Mouse (Mus musculus) thymus, postnatal 25 days (tissue): Measurements from ENCODE around the gene Ltbp3.
"Not testable (repeated sequence)": the region's sequence is repeated elsewhere in the genome, so short reads cannot be mapped to it uniquely, and the experiment has no call there.

Source experiments
- DNase-seq: peaks from one replicate; pipeline ENCODE4 v3.0.0; 2022

Ltbp3 gene

DNA sequence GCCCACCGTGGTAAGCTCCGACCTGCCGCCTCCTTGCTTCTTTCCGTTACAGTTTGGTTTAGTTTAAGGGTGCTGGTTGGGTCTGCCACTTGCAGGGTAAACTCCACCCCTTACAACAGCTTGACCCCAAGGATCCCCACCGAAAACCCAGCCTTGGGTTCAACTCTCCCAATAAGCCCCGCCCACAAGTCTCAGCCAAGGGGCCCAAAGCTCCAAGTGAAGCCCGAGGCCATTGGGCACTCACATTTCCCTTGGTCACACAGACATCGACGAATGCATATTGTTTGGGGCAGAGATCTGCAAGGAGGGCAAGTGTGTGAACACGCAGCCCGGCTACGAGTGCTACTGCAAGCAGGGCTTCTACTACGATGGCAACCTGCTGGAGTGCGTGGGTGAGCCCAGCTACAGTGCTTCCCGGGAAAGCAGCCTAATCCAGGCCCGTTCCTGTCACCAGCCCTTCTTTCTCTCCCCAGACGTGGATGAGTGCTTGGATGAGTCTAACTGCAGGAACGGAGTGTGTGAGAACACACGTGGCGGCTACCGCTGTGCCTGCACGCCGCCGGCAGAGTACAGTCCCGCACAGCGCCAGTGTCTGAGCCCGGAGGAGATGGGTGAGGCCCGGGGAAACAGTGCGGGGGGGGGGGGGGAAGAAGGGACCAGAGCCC, 15.7 kb downstream of the Ltbp3 start:
- DNase-seq: no peak

DNA sequence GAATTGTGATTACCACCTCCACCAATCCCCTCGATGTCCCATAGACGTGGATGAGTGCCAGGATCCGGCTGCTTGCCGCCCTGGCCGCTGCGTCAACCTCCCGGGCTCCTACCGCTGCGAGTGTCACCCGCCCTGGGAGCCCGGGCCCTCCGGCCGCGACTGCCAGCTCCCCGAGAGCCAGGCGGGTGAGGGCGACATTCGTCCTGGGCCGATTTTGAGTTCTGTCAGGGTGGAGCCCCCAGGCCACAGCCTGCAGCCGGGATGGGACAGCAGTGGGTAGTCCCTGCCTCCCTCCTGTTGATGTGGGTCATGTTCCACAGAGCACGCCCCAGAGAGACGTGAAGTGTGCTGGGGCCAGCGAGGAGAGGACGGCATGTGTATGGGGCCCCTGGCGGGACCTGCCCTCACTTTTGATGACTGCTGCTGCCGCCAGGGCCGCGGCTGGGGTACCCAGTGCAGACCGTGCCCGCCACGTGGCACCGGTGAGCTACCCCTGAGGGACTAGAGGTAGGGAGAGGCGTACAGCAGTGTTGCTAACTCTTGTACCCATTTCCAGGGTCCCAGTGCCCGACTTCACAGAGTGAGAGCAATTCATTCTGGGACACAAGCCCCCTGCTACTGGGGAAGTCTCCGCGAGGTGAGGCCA, 16.4 kb downstream of the Ltbp3 start:
- DNase-seq: no peak

DNA sequence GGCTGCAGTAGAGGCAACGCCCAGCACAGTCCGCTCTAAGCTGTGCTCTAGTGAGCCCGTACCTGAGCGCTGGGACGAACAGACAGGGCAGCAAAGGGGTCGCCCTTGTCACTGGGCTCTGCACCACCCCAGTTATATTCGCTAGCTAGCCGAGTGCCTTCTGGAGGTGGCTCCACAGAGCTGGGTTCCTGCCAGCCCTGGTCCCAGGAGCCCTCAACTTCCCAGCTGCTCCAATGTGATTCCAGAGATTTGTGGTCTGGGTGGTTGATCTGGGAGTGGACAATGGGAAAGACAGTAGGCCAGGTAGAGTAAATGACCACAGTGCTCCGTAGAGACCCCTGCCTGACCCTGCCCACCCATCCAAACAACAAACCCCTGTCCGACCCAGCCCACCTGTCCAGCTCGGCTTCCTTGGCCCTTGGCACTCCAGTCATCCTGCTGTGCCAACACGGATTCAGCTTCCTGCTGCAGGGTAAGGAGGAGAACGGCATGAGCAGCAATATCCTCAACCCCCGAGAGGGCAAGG, 18.2 kb downstream of the Ltbp3 start:
- no peak for DNase-seq

DNA sequence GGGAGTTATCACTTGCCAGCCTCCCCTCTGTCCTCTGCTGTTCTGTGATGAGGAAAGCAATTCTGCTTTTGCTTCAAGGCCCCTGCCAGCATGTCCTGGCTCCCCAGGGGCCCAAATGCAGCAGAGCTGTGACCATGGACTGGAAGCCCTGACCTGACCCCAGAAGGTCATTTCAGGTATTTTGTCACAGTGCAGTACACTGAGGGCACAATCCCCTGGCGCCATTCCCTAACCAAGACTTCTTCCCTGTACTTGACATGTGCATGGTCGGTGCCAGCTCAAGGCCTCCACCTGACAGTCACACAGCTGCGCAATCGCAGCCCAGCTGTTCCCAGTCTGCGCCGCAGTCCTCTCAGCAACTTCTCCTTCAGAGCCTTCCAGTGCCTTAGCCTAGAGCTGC, 22.5 kb downstream of the Ltbp3 start:
- DNase-seq: no peak

DNA sequence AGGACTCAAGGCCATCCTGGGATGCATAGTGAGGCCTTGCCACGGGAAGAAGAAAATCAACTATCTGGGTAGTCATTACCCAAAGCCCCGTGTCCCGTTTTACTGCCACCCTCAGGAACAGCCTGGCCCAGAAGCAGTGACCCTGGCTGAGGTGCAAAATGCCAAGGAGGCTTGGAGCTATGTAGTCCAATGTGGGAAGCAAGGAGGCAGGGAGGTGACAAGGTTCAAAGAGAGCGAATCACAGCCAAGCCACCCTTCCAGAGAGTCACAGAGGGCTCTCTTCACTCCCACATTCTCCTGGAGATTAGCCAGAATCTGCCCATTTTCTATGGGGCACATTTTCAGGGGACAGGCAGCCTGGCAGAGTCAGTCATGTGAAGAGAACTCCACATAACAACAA, 26.6 kb downstream of the Ltbp3 start:
- no peak for DNase-seq

DNA sequence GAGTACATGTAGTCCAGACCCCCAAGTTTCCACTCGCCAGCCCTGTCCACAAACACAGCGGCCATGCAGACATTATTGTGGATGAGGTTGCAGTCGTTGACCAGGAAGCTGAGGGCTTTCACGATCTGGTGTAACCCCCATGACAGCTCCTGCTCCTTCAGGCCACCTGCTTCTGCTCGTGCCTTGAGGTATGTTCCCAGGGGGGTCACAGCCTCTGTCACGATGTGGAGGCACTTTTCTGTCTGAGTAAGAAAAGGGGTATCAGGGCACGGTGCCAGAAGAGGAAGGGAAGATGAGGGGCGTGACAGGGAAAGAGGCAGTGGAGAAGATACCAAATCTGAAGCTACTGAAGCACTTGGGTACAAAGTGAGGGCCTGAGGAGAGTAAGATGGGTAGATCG, 29.6 kb downstream of the Ltbp3 start:
- DNase-seq: peak; percentile 5

DNA sequence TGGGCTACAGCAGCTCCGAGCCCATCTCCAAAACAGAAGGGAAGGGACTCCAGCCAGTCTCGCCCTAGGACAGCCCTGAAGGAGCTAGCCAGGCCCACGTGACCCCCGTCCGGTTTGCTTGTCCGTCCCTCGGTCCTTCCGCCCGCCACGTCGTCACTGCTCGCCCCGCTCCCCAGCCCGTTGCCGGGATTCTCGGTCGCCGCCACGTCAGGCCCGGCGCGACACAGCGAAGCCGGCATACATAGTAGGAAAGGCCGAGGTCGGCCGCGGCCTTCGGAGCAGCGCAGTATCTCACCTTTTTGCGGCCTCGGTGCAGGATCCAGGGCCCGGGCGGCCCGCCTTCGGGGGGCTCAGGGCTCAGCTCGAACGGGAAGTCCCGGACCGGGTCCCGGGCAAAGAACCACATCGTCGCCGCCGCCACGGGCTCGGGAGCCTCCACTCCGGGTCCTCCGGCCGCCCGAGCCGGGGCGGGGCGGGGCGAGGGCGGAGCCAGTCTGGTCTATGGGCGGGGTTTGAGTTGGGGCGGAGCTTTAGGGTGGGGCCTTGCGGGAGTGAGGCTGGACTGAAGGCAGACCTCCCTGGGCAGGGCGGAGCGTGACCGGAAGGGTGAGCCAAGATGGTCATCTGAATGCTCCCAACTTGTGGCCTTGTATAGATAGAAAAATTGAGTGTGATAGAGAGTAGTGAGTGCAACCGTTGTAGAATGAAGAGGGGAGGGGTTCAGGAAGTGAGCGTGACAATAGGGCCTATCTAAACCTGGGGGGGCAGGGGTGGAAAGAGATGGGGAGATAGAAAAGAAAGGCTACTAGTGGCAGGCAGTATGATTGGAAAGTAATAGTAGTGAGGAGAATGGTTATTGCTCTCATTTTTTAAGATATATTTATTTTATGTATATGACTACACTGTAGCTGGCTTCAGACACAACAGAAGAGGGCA, 30.5 kb downstream of the Ltbp3 start, which contains the start of gene Scyl1:
Scyl1 (minus strand) TSS at position 495 of the 936 bp plus-strand sequence.
- peak; percentile 95 for DNase-seq

DNA sequence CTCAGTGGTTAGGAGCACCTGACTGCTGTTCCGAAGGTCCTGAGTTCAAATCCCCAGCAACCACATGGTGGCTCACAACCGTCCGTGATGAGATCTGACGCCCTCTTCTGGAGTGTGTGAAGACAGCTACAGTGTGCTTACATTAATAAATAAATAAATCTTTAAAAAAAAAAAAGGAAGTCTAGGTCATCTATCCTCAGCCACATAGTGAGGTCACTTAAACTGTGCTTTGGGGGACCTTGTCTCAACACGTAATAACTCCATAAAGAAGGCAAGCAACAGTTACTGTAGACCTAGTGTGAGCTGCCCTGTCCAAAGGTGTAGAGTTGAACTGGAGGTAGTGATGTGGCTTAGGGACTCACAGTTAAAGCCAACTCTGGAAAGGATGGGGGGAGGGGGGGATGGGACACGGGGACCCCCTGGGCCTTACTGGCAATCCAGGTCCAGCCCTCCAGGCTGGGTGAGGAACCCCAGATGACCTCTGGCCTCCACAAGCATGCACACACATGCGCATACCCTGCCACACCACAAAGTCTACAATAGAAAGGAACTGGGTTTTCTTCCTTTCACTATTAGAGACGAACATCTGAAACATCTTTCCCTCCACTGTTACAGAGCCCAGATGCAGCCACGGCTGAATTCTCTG, 36.8 kb downstream of the Ltbp3 start:
- DNase-seq: no peak

DNA sequence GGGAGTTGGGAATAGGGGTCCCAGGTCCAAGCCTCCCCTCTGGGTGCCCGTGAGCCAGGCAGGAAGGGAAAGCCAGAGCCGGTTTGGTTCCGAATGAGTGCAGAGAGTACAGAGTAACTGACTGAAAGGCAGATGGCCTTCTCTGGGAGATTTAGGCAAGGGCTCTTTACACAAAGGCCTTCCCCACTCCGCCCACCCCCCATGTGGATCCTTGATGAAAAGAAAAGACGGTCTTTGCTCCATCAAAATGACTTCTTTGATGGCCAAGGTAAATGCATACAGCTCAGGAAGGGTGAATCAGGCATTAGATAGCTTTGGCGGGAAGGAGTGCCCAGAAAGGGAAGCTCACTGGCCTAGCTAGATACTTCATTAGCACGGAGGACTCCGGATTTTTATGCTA, 37.6 kb downstream of the Ltbp3 start:
- no peak for DNase-seq

DNA sequence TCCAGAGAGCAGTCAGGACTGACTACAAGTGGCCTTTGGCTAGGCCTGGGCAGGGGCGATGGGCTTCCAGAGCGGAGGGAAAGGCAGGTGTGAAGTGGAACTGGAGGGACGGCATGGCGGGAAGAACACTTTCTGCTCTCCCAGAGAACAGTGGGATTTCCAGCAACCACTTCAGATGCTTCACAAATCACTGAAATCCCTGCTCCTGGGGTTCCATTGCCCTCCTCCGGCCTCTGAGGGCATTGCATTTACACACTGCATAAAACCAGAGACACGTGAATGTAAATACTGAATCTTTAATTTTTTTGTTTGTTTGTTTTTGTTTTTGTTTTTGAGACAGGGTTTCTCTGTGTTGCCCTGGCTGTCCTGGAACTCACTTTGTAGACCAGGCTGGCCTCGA, 39.5 kb downstream of the Ltbp3 start:
- DNase-seq: no peak

DNA sequence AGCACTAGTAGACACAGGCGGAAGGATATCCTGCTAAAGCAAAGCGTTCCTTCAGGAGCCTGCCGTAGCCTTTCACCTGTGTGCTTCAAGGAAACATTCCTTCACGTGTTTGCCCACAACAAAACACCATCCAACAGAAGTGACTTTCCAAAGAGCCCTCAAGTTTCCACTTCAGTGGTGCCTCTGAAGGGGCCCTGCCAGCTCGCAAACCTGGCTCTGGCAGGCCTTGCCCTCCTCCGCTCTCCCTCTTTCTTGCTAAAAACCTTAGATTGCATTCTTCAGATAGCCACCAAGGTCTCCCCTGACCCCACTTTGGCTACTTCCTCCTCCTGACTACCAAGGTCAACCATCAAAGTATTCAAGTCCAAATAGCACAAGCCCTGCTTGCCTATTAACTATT, 40.8 kb downstream of the Ltbp3 start:
- DNase-seq: no peak

DNA sequence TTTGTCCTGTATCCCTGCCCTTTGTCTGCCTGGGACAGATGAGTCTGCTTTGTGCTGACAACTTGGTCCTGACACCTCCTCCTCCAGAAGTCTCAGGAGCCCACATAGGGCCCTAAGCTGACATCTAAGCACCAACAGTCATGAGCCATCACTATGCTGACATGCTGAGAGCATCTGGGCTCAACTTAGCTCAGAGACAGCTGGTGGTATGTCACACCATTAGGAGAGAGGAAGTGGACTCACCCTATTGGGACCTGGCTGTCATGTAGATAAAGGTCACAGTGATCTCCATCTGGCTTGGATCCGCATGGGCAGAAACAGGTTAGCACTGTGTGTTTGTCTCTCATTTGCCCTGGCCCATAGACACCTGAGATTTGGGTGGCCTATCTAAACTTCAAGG, 41.4 kb downstream of the Ltbp3 start:
- DNase-seq: no peak

DNA sequence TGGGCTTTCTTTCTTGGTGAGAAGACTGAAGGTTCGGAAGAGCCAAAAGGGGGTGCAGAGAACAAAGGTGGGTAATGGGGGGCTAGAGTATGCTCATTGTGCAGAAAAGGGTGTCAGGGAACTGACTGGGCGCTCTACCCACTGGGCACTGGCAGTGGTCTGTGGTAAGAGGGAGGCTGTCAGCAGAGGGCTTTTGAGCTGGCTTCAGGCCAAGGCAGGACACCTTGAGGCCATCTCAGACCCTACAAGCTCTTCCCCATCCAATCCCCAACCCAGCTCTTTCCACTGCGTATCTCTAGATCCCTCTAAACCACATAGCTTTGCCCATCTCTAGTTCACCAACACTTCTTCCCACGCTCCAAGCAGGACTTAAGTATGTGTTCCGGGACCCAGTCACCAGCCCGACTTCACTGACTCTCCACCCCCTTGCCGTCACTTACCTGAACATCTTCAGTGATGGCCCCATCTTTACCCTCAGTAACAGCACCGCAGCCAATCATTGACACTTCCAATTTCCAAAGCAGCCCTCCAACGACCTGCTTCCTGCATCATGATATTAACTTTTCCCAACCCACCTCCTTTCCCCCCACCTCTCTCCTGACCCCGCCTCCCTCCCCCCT, 44.4 kb downstream of the Ltbp3 start:
- DNase-seq: no peak

DNA sequence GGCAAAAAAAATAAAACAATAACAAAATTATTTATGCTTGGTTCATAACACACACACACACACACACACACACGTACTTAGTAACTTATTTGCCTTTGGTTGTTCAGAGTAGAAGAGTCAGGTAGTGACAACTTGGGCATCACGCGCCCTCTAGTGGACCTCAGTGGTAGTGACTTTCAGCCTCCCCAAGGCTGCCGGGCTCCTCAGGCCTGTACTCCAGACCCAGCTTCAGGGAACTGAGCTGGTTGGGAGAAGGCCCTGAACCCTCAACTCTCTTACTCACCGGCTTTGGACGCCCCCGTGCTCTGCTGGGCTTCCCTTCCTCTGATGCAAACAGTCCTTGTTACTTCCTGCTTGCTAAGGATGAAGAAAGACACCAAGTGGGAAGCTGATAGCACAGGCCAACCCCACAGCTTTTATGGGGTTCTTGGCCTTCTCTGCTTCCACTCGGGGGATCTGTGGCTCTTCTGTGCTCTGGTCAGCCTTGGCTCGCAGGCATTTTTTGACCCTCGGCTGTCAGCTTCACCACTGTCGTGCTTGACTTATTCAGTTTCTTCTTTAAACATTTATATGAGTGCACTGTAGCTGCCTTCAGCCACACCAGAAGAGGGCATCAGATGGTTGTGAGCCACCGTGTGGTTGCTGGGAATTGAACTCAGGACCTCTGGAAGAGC, 45.9 kb downstream of the Ltbp3 start:
- DNase-seq: peak; percentile 90

DNA sequence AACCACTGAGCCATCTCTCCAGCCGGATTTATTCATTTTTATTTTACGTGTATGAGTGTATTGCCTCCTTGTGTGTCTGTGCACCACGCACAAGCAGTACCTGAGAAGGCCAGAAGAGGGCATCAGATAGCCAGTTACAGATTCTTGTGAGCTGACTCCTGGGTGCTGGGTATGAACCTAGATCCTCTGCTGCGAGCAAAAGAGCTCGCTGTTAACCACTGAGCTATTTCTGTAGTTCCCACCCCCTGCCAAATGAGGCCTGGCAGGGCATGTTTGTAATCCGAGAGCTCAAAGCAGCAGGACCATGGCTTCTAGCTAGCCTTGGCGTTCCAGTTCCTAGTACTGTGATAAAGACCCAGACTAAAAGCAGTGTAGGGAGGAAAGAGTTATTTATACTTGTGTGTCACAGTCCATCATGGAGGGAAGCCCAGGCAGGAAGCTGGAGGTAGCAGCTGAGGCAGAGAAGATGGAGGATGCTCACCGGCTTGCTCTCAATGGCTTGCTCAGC, 46.5 kb downstream of the Ltbp3 start:
- peak; percentile 91 for DNase-seq

DNA sequence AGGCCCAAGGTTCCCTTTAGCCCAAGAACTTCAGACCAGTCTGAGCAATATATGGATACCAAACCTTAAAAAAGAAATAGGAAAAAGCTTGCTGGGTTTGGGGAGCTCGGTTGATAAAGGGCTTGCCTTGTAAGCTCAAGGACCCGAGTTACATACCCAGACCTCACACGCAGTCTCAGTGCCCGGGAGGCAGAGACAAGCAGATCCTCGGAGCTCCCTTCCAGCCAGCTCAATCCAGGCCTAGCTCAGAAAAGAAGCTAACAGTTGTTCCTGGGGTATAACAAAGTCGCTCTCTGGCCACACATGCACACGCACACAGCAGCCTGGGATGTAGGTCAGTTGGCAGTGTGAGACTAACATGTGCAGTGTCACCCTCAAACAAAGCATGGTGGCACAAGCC, 47.2 kb downstream of the Ltbp3 start:
- no peak for DNase-seq

DNA sequence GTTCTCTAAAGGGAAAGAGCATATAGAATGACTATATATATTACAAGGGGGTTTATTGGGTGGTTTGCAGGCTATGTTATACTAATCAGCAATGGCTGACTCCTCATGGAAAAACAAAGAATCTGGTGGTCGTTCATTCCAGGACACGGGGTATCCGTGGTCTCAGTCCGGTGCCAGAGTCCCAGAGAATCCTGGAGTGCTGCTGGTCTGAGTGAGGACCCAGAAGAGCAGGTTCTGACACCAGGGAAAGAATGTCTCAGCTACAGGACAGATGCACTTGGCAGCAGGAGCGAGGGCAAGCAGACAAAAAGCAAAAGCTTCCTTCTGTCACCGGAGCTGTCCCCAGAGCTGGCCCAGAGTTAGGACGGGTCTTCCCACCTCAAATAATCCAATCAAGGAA, 47.9 kb downstream of the Ltbp3 start:
- no peak for DNase-seq

DNA sequence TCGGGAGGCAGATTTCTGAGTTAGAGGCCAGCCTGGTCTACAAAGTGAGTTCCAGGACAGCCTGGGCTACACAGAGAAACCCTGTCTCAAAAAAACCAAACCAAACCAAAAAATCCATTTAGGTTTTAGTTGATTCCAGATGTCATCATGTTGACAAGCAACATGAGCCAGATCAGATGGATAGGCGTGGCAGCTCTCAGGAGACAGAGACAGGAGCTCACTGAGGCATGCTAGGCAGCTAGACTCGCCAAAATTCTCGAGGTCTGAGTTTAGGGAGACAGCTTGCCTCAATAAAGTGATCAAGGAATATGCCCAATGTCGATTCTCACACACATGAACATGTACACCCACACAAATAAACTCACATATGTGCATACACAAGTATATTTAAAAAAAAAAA, 48.4 kb downstream of the Ltbp3 start:
- no peak for DNase-seq

DNA sequence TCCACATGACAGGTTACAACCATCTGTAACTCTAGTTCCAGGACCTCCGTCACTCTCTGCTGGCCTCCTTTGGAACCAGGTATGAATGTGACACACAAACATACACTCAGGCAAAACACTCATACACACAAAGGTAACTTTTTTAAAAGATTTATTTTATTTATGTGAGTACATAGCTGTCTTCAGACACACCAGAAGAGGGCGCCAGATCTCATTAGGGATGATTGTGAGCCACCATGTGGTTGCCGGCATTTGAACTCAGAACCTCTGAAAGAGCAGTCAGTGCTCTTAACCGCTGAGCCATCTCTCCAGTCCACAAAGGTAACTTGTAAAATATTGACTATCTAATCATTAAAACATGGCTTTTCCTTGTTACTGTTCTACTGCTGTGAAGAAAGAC, 50.6 kb downstream of the Ltbp3 start:
- no peak for DNase-seq

DNA sequence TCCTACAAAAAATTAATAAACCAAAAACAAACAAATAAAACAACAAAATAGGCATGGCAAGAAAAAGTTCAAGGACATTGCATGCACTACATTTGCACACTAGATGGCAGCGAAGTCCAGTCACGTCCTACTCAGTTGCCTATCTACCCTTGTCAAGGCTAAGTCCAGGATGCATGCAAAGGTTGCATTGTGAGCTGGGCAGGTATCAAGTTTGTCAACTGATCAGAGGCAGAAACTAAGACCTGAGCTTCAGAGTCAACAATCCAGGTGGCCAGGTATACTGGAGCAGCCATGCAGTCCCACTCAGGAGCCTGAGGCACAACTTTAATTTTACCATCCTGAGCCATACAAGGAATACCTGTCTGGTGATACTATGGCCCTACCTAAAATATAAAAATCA, 52.4 kb downstream of the Ltbp3 start:
- DNase-seq: peak; percentile 69

DNA sequence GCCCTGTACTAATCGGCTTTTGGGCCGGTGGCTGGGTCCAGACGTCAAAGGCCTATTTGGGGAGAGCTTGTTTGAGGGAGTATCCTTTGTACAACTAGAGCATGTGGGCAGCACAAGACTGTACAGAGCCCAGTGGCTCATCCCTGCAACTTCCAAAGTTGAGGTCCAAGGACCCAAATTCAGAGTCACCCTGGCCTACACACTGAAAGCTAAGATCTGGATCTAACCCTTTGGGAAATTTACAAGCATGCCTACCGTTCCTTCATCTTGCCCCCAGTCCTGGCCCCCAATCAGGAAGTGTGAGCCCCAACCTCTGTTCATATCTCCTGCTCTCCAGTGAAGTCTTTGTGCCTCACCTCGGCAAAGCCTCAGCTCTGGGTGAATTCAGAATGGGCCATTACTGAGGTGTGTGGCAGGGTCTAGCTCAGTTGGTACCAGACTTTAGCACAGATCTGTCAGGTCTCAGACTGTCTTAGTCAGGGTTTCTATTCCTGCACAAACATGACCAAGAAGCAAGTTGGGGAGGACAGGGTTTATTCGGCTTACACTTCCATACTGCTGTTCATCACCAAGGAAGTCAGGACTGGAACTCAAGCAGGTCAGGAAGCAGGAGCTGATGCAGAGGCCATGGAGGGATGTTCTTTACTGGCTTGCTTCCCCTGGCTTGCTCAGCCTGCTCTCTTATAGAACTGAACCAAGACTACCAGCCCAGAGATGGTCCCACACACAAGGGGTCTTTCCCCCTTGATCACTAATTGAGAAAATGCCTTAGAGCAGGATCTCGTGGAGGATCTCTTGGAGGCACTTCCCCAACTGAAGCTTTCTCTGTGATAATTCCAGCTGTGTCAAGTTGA, 53.4 kb downstream of the Ltbp3 start:
- not testable (repeated sequence) for DNase-seq
